Mouse (Mus musculus) forebrain, embryonic 13.5 days (tissue): ENCODE results near the gene Mical2. TPM values are rescaled to one million over a fixed set of nuclear protein-coding genes. Genes with fewer than 3 reads are reported as not detected.

Experiments
- ATAC-seq: fragments of 200-750 bp; cut with Nextera tagmentation; 2 replicates; pipeline ENCODE4 v1.8.0; 2017
- H3K27ac ChIP-seq: fragments of 300-500 bp; sonication (generic); 2 replicates; pipeline ENCODE4 v1.5.1; 2015; ENCODE audit warnings: inconsistent platforms, mild to moderate bottlenecking, moderate library complexity
- H3K27me3 ChIP-seq: fragments of 300-500 bp; sonication (generic); 2 replicates; pipeline ENCODE4 v1.6.1; 2015; ENCODE audit warnings: mild to moderate bottlenecking, inconsistent platforms
- H3K36me3 ChIP-seq: fragments of 300-500 bp; sonication (generic); 2 replicates; pipeline ENCODE4 v1.6.1; 2015; ENCODE audit warnings: mild to moderate bottlenecking, inconsistent platforms; ENCODE audit not compliant: poor library complexity, severe bottlenecking
- H3K4me1 ChIP-seq: fragments of 300-500 bp; sonication (generic); 2 replicates; pipeline ENCODE4 v1.6.1; 2015; ENCODE audit warnings: inconsistent platforms
- H3K4me2 ChIP-seq: fragments of 300-500 bp; sonication (generic); 2 replicates; pipeline ENCODE4 v1.6.1; 2015; ENCODE audit warnings: inconsistent platforms, mild to moderate bottlenecking, moderate library complexity
- H3K4me3 ChIP-seq: fragments of 300-500 bp; sonication (generic); 2 replicates; pipeline ENCODE4 v1.5.1; 2015; ENCODE audit warnings: mild to moderate bottlenecking, inconsistent platforms
- H3K9ac ChIP-seq: fragments of 300-500 bp; sonication (generic); 2 replicates; pipeline ENCODE4 v1.6.1; 2015; ENCODE audit warnings: mild to moderate bottlenecking, inconsistent platforms
- H3K9me3 ChIP-seq: fragments of 300-500 bp; sonication (generic); replicated peaks from 2 replicates; pipeline ENCODE4 v1.6.1; 2016; ENCODE audit warnings: inconsistent platforms
- WGBS: fragments of 180-500 bp; shearing (Covaris S2); methylation state at CpG from one replicate; pipeline ENCODE4 v1.1.7; 2015; 5-methylcytosine and 5-hydroxymethylcytosine counted together
- polyA plus RNA-seq: library from polyadenylated mRNA; unstranded; fragments of >200 nt; fragmentation: Nextera tagmentation; extraction: Ambion mirVana; gene quantifications from 2 replicates; pipeline ENCODE4 v1.2.1, GENCODE M21; 2015

Gene Mical2
- polyA plus RNA-seq, 1 experiment from 2014 or later: 1.1 TPM

GRCm38 (mm10) chr7:112197461-112197860 lies 28.2 kb upstream of the Mical2 start:
- ATAC-seq: no peak
- Histone ChIP-seq H3K4me2 (no peak overlapping the region), H3K27me3 (no peaks in the 10 kb centered on the region), H3K4me1 (no peaks in the 10 kb centered on the region), H3K9me3 (no peaks in the 10 kb centered on the region), H3K27ac (no peak overlapping the region), H3K36me3 (no peaks in the 10 kb centered on the region), H3K4me3 (no peak overlapping the region), H3K9ac (no peak overlapping the region)
- 83% methylated on average over 8 of the region's 8 CpGs for WGBS

DNA sequence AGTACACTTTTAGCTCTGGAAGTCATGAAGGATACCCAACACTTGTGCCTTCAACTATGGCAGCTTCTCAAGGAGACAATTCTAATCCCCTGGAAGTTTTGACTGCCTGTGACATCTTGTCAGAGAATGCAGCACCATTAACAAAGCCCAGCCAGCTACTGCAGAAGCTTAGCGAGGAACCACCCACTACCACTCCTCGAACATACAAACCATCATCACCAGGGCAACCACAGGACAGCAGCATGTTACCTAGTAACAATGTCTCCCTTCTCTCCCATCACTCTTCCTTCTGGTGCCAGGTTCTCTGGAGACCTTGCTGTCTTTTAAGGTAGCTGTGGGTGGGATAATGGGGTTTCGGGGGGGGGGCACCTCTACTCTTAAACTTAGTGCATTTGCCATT lies 26.3 kb upstream of the Mical2 start:
- ATAC-seq: no peak
- Histone ChIP-seq H3K9ac (no peak overlapping the region), H3K27ac (no peak overlapping the region), H3K4me2 (no peak overlapping the region), H3K4me3 (no peak overlapping the region), H3K27me3 (no peaks in the 10 kb centered on the region), H3K36me3 (no peaks in the 10 kb centered on the region), H3K4me1 (no peaks in the 10 kb centered on the region), H3K9me3 (no peaks in the 10 kb centered on the region)
- 42% methylated on average over 3 of the region's 3 CpGs for WGBS

DNA sequence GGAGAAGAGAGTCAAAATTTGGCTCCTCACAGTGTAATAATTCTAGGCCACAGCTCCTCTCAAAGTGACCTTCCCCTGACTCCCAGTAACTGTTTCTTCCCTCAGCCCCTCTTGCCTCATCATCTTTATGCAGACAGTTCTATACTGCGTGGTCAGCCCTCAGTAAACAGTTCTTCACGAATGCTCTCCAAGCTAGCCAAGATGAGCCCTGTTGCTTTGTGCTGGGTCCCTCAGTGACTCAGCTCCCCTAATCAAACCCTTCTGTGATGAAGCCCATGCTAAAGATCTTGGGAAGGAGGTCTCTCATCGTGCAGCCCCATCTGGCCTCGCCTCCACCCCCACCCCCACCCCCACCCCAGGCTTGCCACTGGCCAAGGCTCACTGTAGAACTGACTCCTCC lies 24.9 kb upstream of the Mical2 start:
- no peak overlapping the region for H3K4me2 ChIP-seq
- H3K27me3 ChIP-seq: no peaks in the 10 kb centered on the region
- no peak for ATAC-seq
- H3K9me3 ChIP-seq: no peaks in the 10 kb centered on the region
- no peak overlapping the region for H3K4me3 ChIP-seq
- WGBS: 52% methylated on average over 4 of the region's 4 CpGs
- H3K36me3 ChIP-seq: no peaks in the 10 kb centered on the region
- H3K9ac ChIP-seq: no peak overlapping the region
- H3K27ac ChIP-seq: no peak overlapping the region
- no peaks in the 10 kb centered on the region for H3K4me1 ChIP-seq

DNA sequence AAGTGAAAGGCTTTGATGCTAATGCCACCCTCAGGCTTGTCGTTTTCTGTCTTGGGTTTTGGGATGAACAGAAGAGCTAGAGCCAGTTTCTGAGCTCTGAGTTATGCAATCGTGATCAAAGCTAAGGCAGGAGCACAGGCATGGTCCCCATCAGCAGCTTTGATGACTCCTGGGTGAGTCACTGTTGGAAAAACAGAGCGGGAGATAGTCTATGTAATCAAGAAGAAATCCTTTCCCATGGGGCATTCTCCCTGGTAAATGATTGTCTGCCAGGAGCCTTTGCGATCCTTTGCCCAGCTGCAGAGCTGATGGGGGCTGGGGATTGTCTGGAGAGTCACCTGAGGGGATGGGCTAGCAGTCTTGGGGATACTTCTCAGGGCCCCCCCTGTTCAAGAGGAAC lies 23.5 kb upstream of the Mical2 start:
- WGBS: 82% methylated on average over 4 of the region's 4 CpGs
- ATAC-seq: no peak
- Histone ChIP-seq H3K4me3 (no peak overlapping the region), H3K9me3 (no peaks in the 10 kb centered on the region), H3K9ac (no peak overlapping the region), H3K36me3 (no peaks in the 10 kb centered on the region), H3K27ac (no peak overlapping the region), H3K27me3 (no peaks in the 10 kb centered on the region), H3K4me2 (no peak overlapping the region), H3K4me1 (no peaks in the 10 kb centered on the region)

DNA sequence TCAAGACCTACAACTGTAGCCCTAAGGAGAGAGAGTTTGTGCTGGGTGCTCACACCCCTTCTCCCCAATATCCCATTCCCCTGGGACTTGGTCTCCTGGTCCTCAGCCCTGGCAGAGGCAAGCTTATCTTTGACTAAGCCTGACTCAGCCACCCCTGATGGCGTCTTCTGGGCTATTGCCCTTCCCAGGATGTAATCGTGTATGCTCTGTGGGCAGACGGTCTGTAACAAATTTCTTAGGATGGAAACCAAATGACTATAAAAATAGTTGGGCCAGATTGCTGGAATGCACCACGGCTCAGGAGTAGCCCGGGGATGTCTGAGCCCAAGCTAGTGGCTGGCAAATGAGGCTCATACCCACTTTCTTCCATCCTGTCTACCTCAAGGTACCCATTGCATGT lies 22.8 kb upstream of the Mical2 start:
- 92% methylated on average over 5 of the region's 5 CpGs for WGBS
- Histone ChIP-seq H3K9ac (no peak overlapping the region), H3K27me3 (no peaks in the 10 kb centered on the region), H3K27ac (no peak overlapping the region), H3K4me3 (no peak overlapping the region), H3K36me3 (no peaks in the 10 kb centered on the region), H3K9me3 (no peaks in the 10 kb centered on the region), H3K4me2 (no peak overlapping the region), H3K4me1 (no peaks in the 10 kb centered on the region)
- ATAC-seq: no peak

GRCm38 (mm10) chr7:112203937-112204336 lies 21.7 kb upstream of the Mical2 start:
- H3K27me3 ChIP-seq: no peaks in the 10 kb centered on the region
- no peak overlapping the region for H3K9ac ChIP-seq
- no peaks in the 10 kb centered on the region for H3K9me3 ChIP-seq
- 76% methylated on average over 5 of the region's 5 CpGs for WGBS
- H3K27ac ChIP-seq: no peak overlapping the region; the same call in 1 of the 2 replicates
- ATAC-seq: no peak
- no peaks in the 10 kb centered on the region for H3K36me3 ChIP-seq
- no peaks in the 10 kb centered on the region for H3K4me1 ChIP-seq
- H3K4me3 ChIP-seq: no peak overlapping the region
- H3K4me2 ChIP-seq: no peak overlapping the region

- Histone ChIP-seq H3K4me3 (no peak overlapping the region), H3K27ac (no peak overlapping the region; the same call in 1 of the 2 replicates), H3K4me2 (no peak overlapping the region), H3K36me3 (no peaks in the 10 kb centered on the region), H3K9me3 (no peaks in the 10 kb centered on the region), H3K27me3 (no peaks in the 10 kb centered on the region), H3K4me1 (no peaks in the 10 kb centered on the region), H3K9ac (no peak overlapping the region)
- WGBS: 82% methylated on average over 6 of the region's 6 CpGs
- no peak for ATAC-seq
Observed at GRCm38 (mm10) chr7:112204380-112204963, 21.2 kb upstream of the Mical2 start.

DNA sequence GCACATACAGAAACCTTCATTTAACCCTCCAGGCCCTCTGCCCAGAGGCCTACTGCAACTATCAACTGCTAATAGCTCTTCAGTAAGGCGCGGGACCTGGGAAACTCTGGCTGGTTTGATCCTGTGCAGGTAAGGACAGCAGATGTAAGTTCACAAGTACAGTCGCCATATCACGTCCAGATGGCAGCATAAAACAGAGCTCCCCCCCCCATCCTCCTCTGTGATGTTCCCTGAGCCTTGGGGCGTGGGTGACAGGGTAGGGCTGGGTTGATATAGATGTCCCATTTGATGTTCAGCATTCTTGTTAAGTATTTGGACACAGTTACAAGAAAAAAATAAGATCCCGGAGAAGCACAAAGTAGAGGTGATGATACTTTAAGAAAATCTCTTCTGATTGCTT lies 20.1 kb upstream of the Mical2 start:
- no peak overlapping the region for H3K4me3 ChIP-seq
- no peak for ATAC-seq
- no peaks in the 10 kb centered on the region for H3K4me1 ChIP-seq
- H3K9ac ChIP-seq: no peak overlapping the region
- no peaks in the 10 kb centered on the region for H3K36me3 ChIP-seq
- H3K27me3 ChIP-seq: no peaks in the 10 kb centered on the region
- no peak overlapping the region for H3K27ac ChIP-seq
- no peaks in the 10 kb centered on the region for H3K9me3 ChIP-seq
- WGBS: 92% methylated on average over 6 of the region's 6 CpGs
- H3K4me2 ChIP-seq: no peak overlapping the region

DNA sequence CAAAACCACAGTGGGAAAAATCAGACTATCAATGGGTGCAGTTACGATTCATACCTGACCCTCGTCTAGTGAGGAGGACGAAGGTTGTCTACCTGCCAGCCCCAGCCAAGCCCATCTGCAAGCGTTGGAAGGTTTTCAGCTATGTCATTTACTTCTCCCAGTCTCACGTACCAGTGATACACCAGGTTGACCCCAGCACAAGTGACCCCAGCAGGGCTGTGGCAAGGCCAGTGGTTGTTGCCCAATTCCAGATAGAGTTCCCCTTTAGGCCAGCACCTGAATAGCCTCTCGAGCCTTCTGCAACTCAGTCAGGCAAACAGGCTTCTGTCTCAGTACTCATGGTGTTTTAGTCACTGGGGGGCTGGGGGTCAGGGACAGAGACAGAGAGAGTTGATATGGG lies 17.9 kb upstream of the Mical2 start:
- Histone ChIP-seq H3K36me3 (no peaks in the 10 kb centered on the region), H3K9me3 (no peaks in the 10 kb centered on the region), H3K4me1 (0 out of 2 replicates have a peak, but pooled peaks cover 2% of the 10 kb centered on the region), H3K27ac (no peak overlapping the region), H3K27me3 (no peaks in the 10 kb centered on the region), H3K4me3 (no peak overlapping the region), H3K9ac (no peak overlapping the region), H3K4me2 (no peak overlapping the region)
- ATAC-seq: no peak
- WGBS: 94% methylated on average over 6 of the region's 6 CpGs

- no peaks in the 10 kb centered on the region for H3K27me3 ChIP-seq
- no peak overlapping the region for H3K27ac ChIP-seq
- H3K4me1 ChIP-seq: peaks cover 8% of the 10 kb centered on the region
- WGBS: 76% methylated on average over 10 of the region's 10 CpGs
- no peak for ATAC-seq
- H3K36me3 ChIP-seq: no peaks in the 10 kb centered on the region
- H3K9me3 ChIP-seq: no peaks in the 10 kb centered on the region
- no peak overlapping the region for H3K4me3 ChIP-seq
- H3K9ac ChIP-seq: no peak overlapping the region
- no peak overlapping the region for H3K4me2 ChIP-seq
Observed at GRCm38 (mm10) chr7:112208323-112209167, 17.1 kb upstream of the Mical2 start.

DNA sequence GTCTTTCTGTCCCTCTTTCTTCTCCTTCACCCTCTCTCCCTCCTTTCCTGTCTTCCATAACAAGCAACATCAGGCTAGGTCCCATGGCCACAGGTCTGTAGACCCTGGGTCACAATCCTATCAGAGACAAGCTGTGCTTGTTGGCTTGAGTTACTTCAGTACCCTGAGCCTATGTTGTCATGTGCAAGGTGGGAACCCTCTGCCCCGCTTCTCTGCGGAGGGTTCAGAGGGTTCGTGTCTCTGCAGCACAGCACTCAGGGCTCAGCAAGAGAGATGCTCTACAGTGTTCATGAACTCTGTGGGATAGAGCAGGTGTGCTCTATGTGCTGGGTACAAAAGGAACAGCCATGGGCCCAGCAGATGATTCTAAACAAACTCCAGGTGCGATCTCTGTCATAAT lies 16.0 kb upstream of the Mical2 start:
- WGBS: 87% methylated on average over 4 of the region's 4 CpGs
- Histone ChIP-seq H3K9me3 (no peaks in the 10 kb centered on the region), H3K9ac (no peak overlapping the region), H3K4me1 (peaks cover 11% of the 10 kb centered on the region), H3K4me3 (no peak overlapping the region), H3K27ac (no peak overlapping the region), H3K4me2 (no peak overlapping the region), H3K36me3 (no peaks in the 10 kb centered on the region), H3K27me3 (no peaks in the 10 kb centered on the region)
- no peak for ATAC-seq

DNA sequence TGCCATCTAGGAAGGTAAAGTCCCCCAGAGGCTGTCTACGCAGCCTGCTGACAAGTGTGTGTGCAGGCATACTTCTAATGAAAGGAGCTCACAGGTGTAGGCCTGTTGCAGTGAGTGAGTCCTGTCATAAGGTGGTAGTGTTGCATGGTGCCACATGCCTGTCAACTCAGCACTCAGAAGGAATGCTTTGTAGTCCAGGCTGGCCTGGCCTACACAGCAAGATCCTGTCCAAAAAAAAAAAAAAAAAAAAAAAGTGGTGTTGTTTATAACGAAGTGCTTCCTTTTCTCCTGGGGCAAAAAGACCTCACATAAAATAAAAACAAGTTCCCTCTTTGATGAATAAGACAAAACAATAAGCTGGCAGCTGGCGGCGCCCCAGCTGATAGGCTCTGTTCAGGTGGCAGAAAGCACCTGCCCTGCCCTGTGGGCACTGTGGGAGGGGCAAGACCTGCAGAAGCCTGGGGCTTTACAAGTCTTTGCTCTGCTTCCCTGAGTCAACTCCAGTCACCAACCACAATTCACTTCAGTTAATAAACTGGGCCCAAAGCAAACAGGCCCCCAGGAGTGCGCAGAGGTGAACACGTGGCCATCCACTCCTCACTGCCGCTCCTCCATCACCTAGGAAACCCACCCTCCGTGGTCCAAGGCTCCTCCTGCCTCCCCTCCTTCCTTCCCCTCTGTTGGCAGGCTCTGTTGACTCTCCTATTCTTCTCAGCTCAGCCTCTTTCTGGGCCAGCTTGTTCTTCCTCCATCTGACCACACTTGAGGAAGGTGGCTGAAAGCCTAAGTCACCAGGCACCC lies 12.5 kb upstream of the Mical2 start:
- no peaks in the 10 kb centered on the region for H3K27me3 ChIP-seq
- no peaks in the 10 kb centered on the region for H3K36me3 ChIP-seq
- ATAC-seq: no peak; the same call in 1 of the 2 replicates
- peak overlapping the region; percentile 32 for H3K27ac ChIP-seq
- no peak overlapping the region for H3K9ac ChIP-seq
- H3K4me2 ChIP-seq: no peak overlapping the region
- 43% methylated on average over 8 of the region's 8 CpGs for WGBS
- H3K4me1 ChIP-seq: peaks cover 11% of the 10 kb centered on the region
- no peaks in the 10 kb centered on the region for H3K9me3 ChIP-seq
- H3K4me3 ChIP-seq: no peak overlapping the region
